In the genomic region with DNA sequence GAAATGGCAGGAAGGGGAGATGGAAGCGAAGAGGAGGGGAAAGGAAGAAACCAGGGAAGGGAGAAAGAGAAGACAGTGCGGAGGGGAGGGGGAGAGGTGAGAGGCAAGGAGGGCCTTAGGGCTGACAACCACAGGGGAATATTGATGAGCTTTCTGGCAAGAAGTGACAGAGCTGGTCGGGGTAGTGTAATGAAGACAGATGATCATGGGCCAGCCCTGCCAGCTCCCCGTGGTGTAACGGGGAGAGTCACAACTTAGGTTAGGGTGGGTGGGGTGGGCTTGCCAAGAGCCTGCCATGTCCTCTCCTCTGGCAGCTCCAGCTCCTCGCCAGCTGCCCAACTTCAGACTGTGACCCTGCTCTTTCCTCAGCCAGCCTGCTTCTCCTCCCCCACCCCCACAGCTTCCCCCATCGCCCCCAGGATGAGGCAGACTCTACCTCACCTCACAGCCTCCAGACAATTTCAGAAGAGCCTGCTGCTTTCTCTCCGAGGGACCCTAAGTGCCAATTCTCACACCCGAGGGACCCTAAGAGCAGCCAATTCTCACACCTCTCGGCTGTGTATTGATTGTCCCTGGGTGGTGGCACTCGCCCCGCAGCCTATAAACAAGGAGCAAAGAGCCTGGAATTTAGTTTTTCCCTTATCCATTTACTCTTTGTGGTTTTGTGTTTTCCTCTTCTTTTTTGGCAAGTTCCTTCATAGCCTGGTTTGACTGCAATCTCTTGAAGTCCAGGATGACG, we compare ENCODE assay signal across 15 mouse cellular contexts. TPM values are rescaled to one million over a fixed set of nuclear protein-coding genes. Genes with fewer than 3 reads are reported as not detected.
DNase-seq lines count a peak whose midpoint lies in the region; ATAC-seq and TF ChIP-seq lines count a peak whose summit lies in the region.
"Had no signal": no experiment of that assay in that cellular context is flagged by ENCODE, and none has a peak within 500 bp of the region (broad histone marks: within the 10 kb centered on the region; RNA-seq: fewer than 3 reads in every experiment).

No protein-coding gene starts in this region.

- TF ChIP-seq CTCF in intestine, postnatal 0 days (IDR thresholded peaks at IDR 0.05; ENCODE audit: low read depth), result no peak

- H3K9ac ChIP-seq in forebrain, embryonic 14.5 days (ENCODE audit: low read length), result no peak overlapping the region
- no peak overlapping the region for H3K9ac ChIP-seq in hindbrain, embryonic 15.5 days
- no peak overlapping the region for H3K9ac ChIP-seq in neural tube, embryonic 12.5 days
- no peak overlapping the region for H3K9ac ChIP-seq in intestine, postnatal 0 days (ENCODE audit: low read depth, low read length)
- H3K9ac ChIP-seq: heart, embryonic 13.5 days; liver, embryonic 13.5 days had no signal

- H3K27ac ChIP-seq in forebrain, embryonic 14.5 days (ENCODE audit: low read depth, low read length), result no peak overlapping the region
- H3K27ac ChIP-seq in hindbrain, embryonic 15.5 days (replicated peaks), result peak overlapping the region; percentile 5; the same call in 1 of the 2 replicates
- H3K27ac ChIP-seq in neural tube, embryonic 12.5 days, result no peak overlapping the region
- H3K27ac ChIP-seq in intestine, postnatal 0 days (ENCODE audit: low read depth, low read length), result no peak overlapping the region
- H3K27ac ChIP-seq: heart, embryonic 13.5 days; liver, embryonic 13.5 days had no signal

- 39% methylated on average over 13 of the region's 13 CpGs for WGBS in forebrain, embryonic 14.5 days
- 20% methylated on average over 13 of the region's 13 CpGs for WGBS in hindbrain, embryonic 15.5 days
- 17% methylated on average over 13 of the region's 13 CpGs for WGBS in neural tube, embryonic 12.5 days
- WGBS in intestine, postnatal 0 days, result 37% methylated on average over 13 of the region's 13 CpGs

- H3K4me2 ChIP-seq in forebrain, embryonic 14.5 days (ENCODE audit: low read length), result no peak overlapping the region
- H3K4me2 ChIP-seq in hindbrain, embryonic 15.5 days, result no peak overlapping the region
- 0 out of 2 replicates have a peak overlapping the region, but pooled peaks have one; percentile 22 for H3K4me2 ChIP-seq in neural tube, embryonic 12.5 days (replicated peaks)
- H3K4me2 ChIP-seq in intestine, postnatal 0 days (replicated peaks; ENCODE audit: low read depth), result no peak overlapping the region
- H3K4me2 ChIP-seq: heart, embryonic 13.5 days; liver, embryonic 13.5 days had no signal

- H3K27me3 ChIP-seq in forebrain, embryonic 14.5 days (replicated peaks; ENCODE audit: control insufficient read depth, insufficient read depth, low read length), result no peaks in the 10 kb centered on the region
- H3K27me3 ChIP-seq in hindbrain, embryonic 15.5 days, result no peaks in the 10 kb centered on the region
- no peaks in the 10 kb centered on the region for H3K27me3 ChIP-seq in neural tube, embryonic 12.5 days (replicated peaks)
- H3K27me3 ChIP-seq in intestine, postnatal 0 days (replicated peaks; ENCODE audit: control insufficient read depth, insufficient read depth, low read length), result 0 out of 2 replicates have a peak, but pooled peaks cover 5% of the 10 kb centered on the region
- H3K27me3 ChIP-seq: Patski had no signal

- H3K9me3 ChIP-seq in forebrain, embryonic 14.5 days (replicated peaks; ENCODE audit: control insufficient read depth, low read length), result no peaks in the 10 kb centered on the region
- H3K9me3 ChIP-seq in hindbrain, embryonic 15.5 days, result no peaks in the 10 kb centered on the region
- no peaks in the 10 kb centered on the region for H3K9me3 ChIP-seq in neural tube, embryonic 12.5 days
- no peaks in the 10 kb centered on the region for H3K9me3 ChIP-seq in intestine, postnatal 0 days (ENCODE audit: control insufficient read depth)
- H3K9me3 ChIP-seq: heart, embryonic 13.5 days; liver, embryonic 13.5 days had no signal

- ATAC-seq in forebrain, embryonic 14.5 days, result peak; percentile 49
- ATAC-seq in hindbrain, embryonic 15.5 days (ENCODE audit: low FRiP score, low read depth), result peak; percentile 84
- peak; percentile 52; the same call in 1 of the 2 replicates for ATAC-seq in neural tube, embryonic 12.5 days (ENCODE audit: low FRiP score, low read depth)
- ATAC-seq in intestine, postnatal 0 days, result no peak
- ATAC-seq: Patski had no signal

- intact Hi-C loops in left cerebral cortex, postnatal 4 days (cut with DNase I), result no loop called here
- intact Hi-C loops in left cerebral cortex, postnatal 36 days (cut with DNase I), result no loop called here

- no peak overlapping the region for H3K4me3 ChIP-seq in forebrain, embryonic 14.5 days (ENCODE audit: low read depth, low read length)
- no peak overlapping the region for H3K4me3 ChIP-seq in hindbrain, embryonic 15.5 days
- H3K4me3 ChIP-seq in neural tube, embryonic 12.5 days, result no peak overlapping the region
- H3K4me3 ChIP-seq in intestine, postnatal 0 days (ENCODE audit: low read depth, low read length), result no peak overlapping the region
- H3K4me3 ChIP-seq: heart, embryonic 13.5 days; liver, embryonic 13.5 days had no signal

- H3K4me1 ChIP-seq in forebrain, embryonic 14.5 days (ENCODE audit: control insufficient read depth, insufficient read depth, low read length), result peaks cover 19% of the 10 kb centered on the region
- H3K4me1 ChIP-seq in hindbrain, embryonic 15.5 days (replicated peaks), result peaks cover 39% of the 10 kb centered on the region
- H3K4me1 ChIP-seq in neural tube, embryonic 12.5 days, result peaks cover 26% of the 10 kb centered on the region
- no peaks in the 10 kb centered on the region; the same call in 1 of the 2 replicates for H3K4me1 ChIP-seq in intestine, postnatal 0 days (replicated peaks; ENCODE audit: control insufficient read depth, insufficient read depth, low read length)
- H3K4me1 ChIP-seq: liver, embryonic 13.5 days had no signal

- DNase-seq in left cerebral cortex, postnatal 4 days, result peak; percentile 88
- no peak for DNase-seq in left cerebral cortex, postnatal 36 days (ENCODE audit: low spot score in 2 of 2)
- peak; percentile 63 for DNase-seq in forebrain, embryonic 14.5 days (ENCODE audit: low spot score)
- no peak for DNase-seq in ovary, adult 18-20 months (ENCODE audit: low spot score)
- no peak for DNase-seq in urinary bladder, postnatal 25 days (ENCODE audit: low spot score)
- DNase-seq: cerebellum, adult 8-10 months; kidney, adult 8-10 months; liver, embryonic 13.5 days; lung, postnatal 14 days had no signal

- no peaks in the 10 kb centered on the region for H3K36me3 ChIP-seq in forebrain, embryonic 14.5 days (ENCODE audit: control insufficient read depth, insufficient read depth, low read length)
- no peaks in the 10 kb centered on the region for H3K36me3 ChIP-seq in hindbrain, embryonic 15.5 days
- no peaks in the 10 kb centered on the region for H3K36me3 ChIP-seq in neural tube, embryonic 12.5 days
- H3K36me3 ChIP-seq in intestine, postnatal 0 days (ENCODE audit: control insufficient read depth, insufficient read depth), result no peaks in the 10 kb centered on the region
- H3K36me3 ChIP-seq: heart, embryonic 13.5 days; liver, embryonic 13.5 days had no signal

RNA-seq across cellular contexts. Expression of gene Cdk18, which starts 25.5 kb away (rescaled TPM):
- 10 to 100 TPM in 1 of 2 experiments, 1 to 10 TPM in 1; 9.3 to 11.5 TPM for total RNA-seq in left cerebral cortex, postnatal 4 days (2021)
- total RNA-seq in left cerebral cortex, postnatal 36 days (2021), result 10 to 100 TPM; 29.6 to 31.5 TPM
- 0.31 and 0.69 TPM in 2 replicates for polyA plus RNA-seq in forebrain, embryonic 14.5 days (2014; fragmentation: Nextera tagmentation; extraction: Ambion mirVana)
- 1.00 and 1.1 TPM in 2 replicates for polyA plus RNA-seq in hindbrain, embryonic 15.5 days (2015; fragmentation: Nextera tagmentation; extraction: Ambion mirVana)
- 0.74 and 0.84 TPM in 2 replicates for polyA plus RNA-seq in neural tube, embryonic 12.5 days (2016; fragmentation: Nextera tagmentation; extraction: Ambion mirVana)
- polyA plus RNA-seq in intestine, postnatal 0 days (2015; fragmentation: Nextera tagmentation; extraction: Ambion mirVana), result 33.7 and 39.3 TPM in 2 replicates

RNA-seq across cellular contexts. Expression of gene Lemd1, which starts 26.3 kb away (rescaled TPM):
- total RNA-seq in left cerebral cortex, postnatal 4 days (2021), result 10 to 100 TPM in 1 of 2 experiments, 1 to 10 TPM in 1; 8.8 to 10.1 TPM
- total RNA-seq in left cerebral cortex, postnatal 36 days (2021), result 1 to 10 TPM; 6.3 to 6.4 TPM
- 15.5 and 18.7 TPM in 2 replicates for polyA plus RNA-seq in forebrain, embryonic 14.5 days (2014; fragmentation: Nextera tagmentation; extraction: Ambion mirVana)
- 14.1 and 16.2 TPM in 2 replicates for polyA plus RNA-seq in hindbrain, embryonic 15.5 days (2015; fragmentation: Nextera tagmentation; extraction: Ambion mirVana)
- 11.7 and 11.9 TPM in 2 replicates for polyA plus RNA-seq in neural tube, embryonic 12.5 days (2016; fragmentation: Nextera tagmentation; extraction: Ambion mirVana)
- 0.08 TPM in 1 of 2 replicates, not detected in the other for polyA plus RNA-seq in intestine, postnatal 0 days (2015; fragmentation: Nextera tagmentation; extraction: Ambion mirVana)
- total RNA-seq: heart, postnatal 4 days had no signal
- polyA plus RNA-seq: heart, embryonic 13.5 days; liver, embryonic 13.5 days had no signal

RNA-seq across cellular contexts. Expression of gene AC124108.1, which starts 26.3 kb away (rescaled TPM):
- total RNA-seq in left cerebral cortex, postnatal 4 days (2021), result 1 to 10 TPM; 3.6 to 4.2 TPM
- total RNA-seq in left cerebral cortex, postnatal 36 days (2021), result 1 to 10 TPM; 5.4 to 6.2 TPM
- 2.2 and 2.9 TPM in 2 replicates for polyA plus RNA-seq in forebrain, embryonic 14.5 days (2014; fragmentation: Nextera tagmentation; extraction: Ambion mirVana)
- 2.7 and 2.8 TPM in 2 replicates for polyA plus RNA-seq in hindbrain, embryonic 15.5 days (2015; fragmentation: Nextera tagmentation; extraction: Ambion mirVana)
- polyA plus RNA-seq in neural tube, embryonic 12.5 days (2016; fragmentation: Nextera tagmentation; extraction: Ambion mirVana), result 3.0 and 3.7 TPM in 2 replicates
- polyA plus RNA-seq in intestine, postnatal 0 days (2015; fragmentation: Nextera tagmentation; extraction: Ambion mirVana), result not detected in 2 replicates
- total RNA-seq: heart, postnatal 4 days had no signal
- polyA plus RNA-seq: heart, embryonic 13.5 days; liver, embryonic 13.5 days had no signal

Comparison
In these comparisons a context has a peak if more than half of its experiments do, and no peak if none do; other contexts are left out.
1. DNase-seq: peak in left cerebral cortex, postnatal 4 days (single experiment) and forebrain, embryonic 14.5 days (single experiment); none in left cerebral cortex, postnatal 36 days (0 of 2), ovary, adult 18-20 months (single experiment) and urinary bladder, postnatal 25 days (single experiment).
2. RNA of gene Cdk18, which starts 25.5 kb away (polyA plus RNA-seq): 33.7 to 39.3 TPM in intestine, postnatal 0 days; 1.00 to 1.1 TPM in hindbrain, embryonic 15.5 days, 0.74 to 0.84 TPM in neural tube, embryonic 12.5 days and 0.31 to 0.69 TPM in forebrain, embryonic 14.5 days; every median in the first group is over 10 times any median in the second.
3. RNA of gene Lemd1, which starts 26.3 kb away (polyA plus RNA-seq): 15.5 to 18.7 TPM in forebrain, embryonic 14.5 days, 14.1 to 16.2 TPM in hindbrain, embryonic 15.5 days and 11.7 to 11.9 TPM in neural tube, embryonic 12.5 days; 0.08 TPM in intestine, postnatal 0 days; every median in the first group is over 10 times any median in the second.